Mouse (Mus musculus) bone marrow macrophage, adult 2 months (primary cell): ENCODE measurements at regions not wholly inside any gene's neighbourhood (a gene's known extent, or its start where the extent isn't known, plus 50 kb on each side); places are given as distances from the start of the nearest gene placed in this dataset.

Experiments
- H3K27ac ChIP-seq: 2 replicates; pipeline ENCODE4 v1.5.1; 2012; ENCODE audit warnings: low read depth, low read length; ENCODE audit not compliant: insufficient read depth
- H3K4me1 ChIP-seq: 2 replicates; pipeline ENCODE4 v1.6.1; 2012; ENCODE audit warnings: low read length; ENCODE audit not compliant: control insufficient read depth, insufficient read depth
- H3K4me3 ChIP-seq: 2 replicates; pipeline ENCODE4 v1.5.1; 2012; ENCODE audit warnings: mild to moderate bottlenecking, low read length, moderate library complexity; ENCODE audit not compliant: insufficient read depth
- CTCF ChIP-seq: IDR thresholded peaks from 2 replicates; pipeline ENCODE4 v1.5.1; 2012; ENCODE audit warnings: low read depth, mild to moderate bottlenecking, low read length, moderate library complexity
- POLR2A ChIP-seq: IDR thresholded peaks from 2 replicates; pipeline ENCODE4 v1.6.1; 2012; ENCODE audit warnings: mild to moderate bottlenecking, low read depth, low read length, borderline replicate concordance

GRCm38 (mm10) chr3:149305011-149305413 lies 314.7 kb upstream of the Adgrl2 start:
- no peaks in the 10 kb centered on the region for H3K4me1 ChIP-seq
- TF ChIP-seq POLR2A, result no peak
- TF ChIP-seq CTCF, result no peak
- no peak overlapping the region for H3K4me3 ChIP-seq
- H3K27ac ChIP-seq, result no peak overlapping the region

GRCm38 (mm10) chr3:149303418-149303817 lies 313.1 kb upstream of the Adgrl2 start:
- TF ChIP-seq POLR2A (no peak), CTCF (no peak)
- no peaks in the 10 kb centered on the region for H3K4me1 ChIP-seq
- no peak overlapping the region for H3K4me3 ChIP-seq
- no peak overlapping the region for H3K27ac ChIP-seq

DNA sequence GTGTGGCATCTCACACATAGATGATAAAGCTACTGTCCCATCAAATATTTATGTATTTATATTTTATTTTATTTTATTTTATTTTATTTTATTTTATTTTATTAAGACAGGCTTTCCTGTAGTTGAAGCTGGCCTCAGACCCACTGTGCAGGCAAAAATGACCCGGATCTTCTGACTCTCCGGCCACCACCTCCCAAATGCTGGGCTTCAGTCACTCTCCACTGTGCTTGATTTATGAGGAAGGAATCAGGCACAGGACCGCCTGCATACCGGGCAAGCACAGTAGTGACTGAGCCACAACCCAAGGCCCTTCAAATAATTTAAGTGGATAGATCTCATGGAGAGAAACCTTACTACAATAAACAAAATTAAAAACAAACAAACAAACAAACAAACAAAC lies 309.6 kb upstream of the Adgrl2 start:
- no peaks in the 10 kb centered on the region for H3K4me1 ChIP-seq
- no peak overlapping the region for H3K4me3 ChIP-seq
- no peak overlapping the region for H3K27ac ChIP-seq
- no peak for TF ChIP-seq POLR2A
- no peak for TF ChIP-seq CTCF

- TF ChIP-seq CTCF, result no peak
- no peak for TF ChIP-seq POLR2A
These were observed 306.1 kb upstream of the Adgrl2 start for GRCm38 (mm10) chr3:149296419-149296962.

GRCm38 (mm10) chr3:149295942-149296341 lies 305.6 kb upstream of the Adgrl2 start:
- Histone ChIP-seq H3K4me3 (no peak overlapping the region), H3K27ac (no peak overlapping the region), H3K4me1 (peaks cover 5% of the 10 kb centered on the region)
- TF ChIP-seq POLR2A (no peak), CTCF (no peak)

More at GRCm38 (mm10) chr3:149296419-149296962, 306.1 kb upstream of the Adgrl2 start:
- H3K4me3 ChIP-seq, result no peak overlapping the region
- no peak overlapping the region for H3K27ac ChIP-seq
- H3K4me1 ChIP-seq, result peaks cover 2% of the 10 kb centered on the region

DNA sequence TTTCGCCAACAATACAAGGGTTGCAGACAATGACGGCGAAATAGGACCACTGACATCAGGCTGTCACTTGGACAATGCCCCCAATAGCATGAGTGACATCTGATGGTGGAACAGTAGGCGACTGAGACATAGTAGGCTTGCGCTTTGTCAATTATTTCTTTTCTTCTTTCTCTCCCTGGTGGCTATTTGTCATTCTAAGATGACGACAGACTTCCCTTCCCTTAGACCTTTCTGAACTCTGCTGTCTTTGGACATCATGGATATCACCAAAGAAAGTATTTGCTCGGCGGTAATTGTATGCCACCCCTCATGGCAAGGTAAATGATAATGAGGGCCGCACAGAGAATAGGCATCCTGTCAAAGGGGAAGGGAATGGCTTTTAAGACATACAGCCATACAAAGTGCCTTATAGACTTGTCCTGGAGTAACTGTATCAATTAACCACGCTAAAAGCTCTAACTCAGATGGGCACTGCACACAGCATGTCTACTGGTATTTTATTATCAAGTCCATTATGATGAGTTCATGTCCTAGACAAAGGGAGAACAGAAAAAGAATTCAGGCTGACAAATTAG lies 305.0 kb upstream of the Adgrl2 start:
- TF ChIP-seq CTCF, result no peak
- no peak for TF ChIP-seq POLR2A
- Histone ChIP-seq H3K27ac (no peak overlapping the region), H3K4me1 (peaks cover 11% of the 10 kb centered on the region), H3K4me3 (no peak overlapping the region)

GRCm38 (mm10) chr3:149294445-149294844 lies 304.1 kb upstream of the Adgrl2 start:
- Histone ChIP-seq H3K27ac (no peak overlapping the region), H3K4me1 (peaks cover 18% of the 10 kb centered on the region), H3K4me3 (no peak overlapping the region)
- TF ChIP-seq POLR2A (no peak), CTCF (no peak)

DNA sequence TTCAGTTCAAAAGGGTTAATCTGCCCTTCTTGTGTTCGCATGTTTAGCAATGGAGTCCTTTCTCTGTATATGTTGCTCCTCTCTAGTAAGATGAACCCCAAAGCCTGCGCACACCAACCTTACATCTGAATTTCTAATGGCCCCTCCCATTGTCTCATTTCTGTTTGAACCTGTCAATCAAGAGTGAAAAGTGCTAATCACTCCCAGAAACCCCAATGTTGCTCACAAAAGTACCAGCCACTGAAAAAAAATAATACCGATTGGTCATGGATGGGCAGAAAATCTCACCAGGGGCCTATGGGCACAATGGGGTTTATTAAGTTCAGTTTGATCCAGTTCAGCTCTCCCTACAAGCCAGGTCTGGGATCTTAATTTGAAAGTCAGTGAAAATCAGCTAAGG lies 302.1 kb upstream of the Adgrl2 start:
- TF ChIP-seq POLR2A, result no peak
- no peak for TF ChIP-seq CTCF
- Histone ChIP-seq H3K27ac (no peak overlapping the region), H3K4me1 (peaks cover 18% of the 10 kb centered on the region), H3K4me3 (no peak overlapping the region)

- H3K4me3 ChIP-seq, result no peak overlapping the region
- TF ChIP-seq POLR2A (no peak), CTCF (no peak)
- H3K4me1 ChIP-seq, result peaks cover 18% of the 10 kb centered on the region
- no peak overlapping the region for H3K27ac ChIP-seq
These were observed 301.1 kb upstream of the Adgrl2 start for GRCm38 (mm10) chr3:149291473-149291872.

GRCm38 (mm10) chr3:149290228-149290627 lies 299.9 kb upstream of the Adgrl2 start:
- H3K27ac ChIP-seq, result no peak overlapping the region
- peaks cover 20% of the 10 kb centered on the region for H3K4me1 ChIP-seq
- H3K4me3 ChIP-seq, result no peak overlapping the region
- TF ChIP-seq POLR2A, result no peak
- no peak for TF ChIP-seq CTCF

DNA sequence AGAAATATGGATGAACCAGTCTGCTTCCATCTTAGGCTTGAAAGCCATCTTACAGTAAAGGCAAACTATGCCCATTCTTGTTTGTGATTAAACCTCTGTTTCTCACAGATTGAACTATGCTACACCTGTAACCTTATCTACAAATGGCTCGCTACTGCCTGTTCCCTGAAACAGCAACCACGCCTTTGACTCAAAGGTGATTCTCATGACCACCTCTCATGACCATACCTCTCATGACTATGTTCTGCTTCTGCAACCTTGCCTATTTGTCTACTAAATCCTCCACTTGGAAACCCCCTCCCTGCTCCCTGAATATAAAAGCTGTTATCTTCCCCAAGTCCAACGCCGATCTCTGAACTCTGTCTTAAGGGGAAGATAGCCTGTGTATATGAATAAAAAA lies 296.7 kb upstream of the Adgrl2 start:
- peaks cover 22% of the 10 kb centered on the region for H3K4me1 ChIP-seq
- no peak overlapping the region for H3K4me3 ChIP-seq
- TF ChIP-seq CTCF (no peak), POLR2A (no peak)
- H3K27ac ChIP-seq, result no peak overlapping the region
